Mouse (Mus musculus) right cerebral cortex, adult 2 months (tissue): ENCODE data around the gene Ube2s.
"Not testable (repeated sequence)": the region's sequence is repeated elsewhere in the genome, so short reads cannot be mapped to it uniquely, and the experiment has no call there.

ENCODE experiments used
- DNase-seq, 2 experiments: peaks; one replicate each; pipeline ENCODE4 v3.0.0; 2021 to 2022; ENCODE audit warnings: low spot score in 2 of 2

Gene Ube2s

GRCm38 (mm10) chr7:4812303-4813104 is at the start of gene Ube2s:
Gene Ube2s, minus strand, starts transcription at chr7:4812590.
- peak; percentile 97 to 98 for DNase-seq

DNA sequence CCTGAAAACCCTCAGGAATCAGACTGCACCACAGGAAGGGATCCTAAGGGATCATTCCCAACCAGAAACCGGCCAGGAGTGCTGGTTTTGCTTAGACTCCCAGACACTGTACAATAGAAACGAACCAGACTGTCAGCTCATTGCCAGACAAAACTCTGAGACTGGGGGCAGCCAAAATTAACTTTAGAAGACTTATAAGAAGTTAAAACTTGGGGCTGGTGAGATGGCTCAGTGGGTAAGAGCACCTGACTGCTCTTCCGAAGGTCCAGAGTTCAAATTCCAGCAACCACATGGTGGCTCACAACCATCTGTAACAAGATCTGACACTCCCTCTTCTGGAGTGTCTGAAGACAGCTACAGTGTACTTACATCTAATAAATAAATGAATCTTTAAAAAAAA is 48.5 kb upstream of the Ube2s start:
- not testable (repeated sequence) for DNase-seq

GRCm38 (mm10) chr7:4859418-4859978 is 47.1 kb upstream of the Ube2s start:
- DNase-seq: no peak

DNA sequence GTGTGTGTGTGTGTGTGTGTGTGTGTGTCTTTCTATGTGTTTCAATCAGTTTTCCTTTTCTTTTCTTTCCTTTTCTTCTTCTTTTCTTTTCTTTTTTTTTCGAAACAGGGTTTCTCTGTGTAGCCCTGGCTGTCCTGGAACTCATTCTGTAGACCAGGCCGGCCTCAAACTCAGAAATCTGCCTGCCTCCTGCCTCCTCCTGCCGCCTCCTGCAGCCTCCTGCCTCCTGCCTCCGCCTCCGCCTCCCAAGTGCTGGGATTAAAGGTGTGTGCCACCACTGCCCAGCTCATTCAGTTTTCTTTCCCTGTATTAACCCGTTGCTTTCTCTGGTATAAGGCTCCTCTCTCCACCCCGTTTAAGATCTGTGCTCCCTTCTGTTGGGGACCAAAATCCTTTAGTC is 44.9 kb upstream of the Ube2s start:
- no peak for DNase-seq

- no peak for DNase-seq
Measured at GRCm38 (mm10) chr7:4856508-4856907, 44.1 kb upstream of the Ube2s start.

- no peak for DNase-seq
Measured at GRCm38 (mm10) chr7:4853613-4854012, 41.2 kb upstream of the Ube2s start.

GRCm38 (mm10) chr7:4851315-4851688 is 38.9 kb upstream of the Ube2s start:
- no peak for DNase-seq

DNA sequence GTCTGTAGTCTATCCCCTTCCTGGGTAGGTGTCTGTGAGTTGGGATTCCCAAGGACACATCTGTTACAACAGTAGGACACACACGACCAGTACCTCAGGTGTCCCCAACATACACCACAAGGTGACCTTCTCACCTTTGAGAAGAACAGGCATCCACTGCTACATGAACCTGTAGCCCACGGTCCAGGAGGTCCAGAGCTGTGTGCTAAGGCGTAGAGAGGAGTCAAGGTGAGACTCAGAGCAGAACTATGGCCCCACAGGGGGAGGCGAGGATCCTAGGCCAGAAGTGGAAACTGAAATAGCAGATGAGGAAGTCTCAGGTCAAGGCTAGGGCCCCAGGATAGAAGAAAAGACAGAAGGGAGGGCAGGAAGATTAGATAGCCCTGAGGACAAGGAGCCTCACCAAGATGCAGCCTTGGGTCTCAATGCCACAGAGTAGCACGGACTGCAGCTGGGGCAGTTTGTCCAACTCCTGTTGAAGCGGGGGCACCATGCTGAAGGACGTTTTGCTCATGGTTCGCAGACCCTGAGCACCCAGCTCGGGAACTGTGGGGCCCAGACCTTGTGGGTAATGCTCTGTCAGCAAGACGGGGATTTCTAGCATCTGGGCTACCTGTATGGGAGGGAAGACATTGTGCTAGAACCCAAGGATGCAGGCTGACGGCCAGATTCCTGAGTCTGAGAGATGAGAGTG is 38.4 kb upstream of the Ube2s start:
- no peak for DNase-seq

GRCm38 (mm10) chr7:4849372-4849771 is 37.0 kb upstream of the Ube2s start:
- DNase-seq: no peak

DNA sequence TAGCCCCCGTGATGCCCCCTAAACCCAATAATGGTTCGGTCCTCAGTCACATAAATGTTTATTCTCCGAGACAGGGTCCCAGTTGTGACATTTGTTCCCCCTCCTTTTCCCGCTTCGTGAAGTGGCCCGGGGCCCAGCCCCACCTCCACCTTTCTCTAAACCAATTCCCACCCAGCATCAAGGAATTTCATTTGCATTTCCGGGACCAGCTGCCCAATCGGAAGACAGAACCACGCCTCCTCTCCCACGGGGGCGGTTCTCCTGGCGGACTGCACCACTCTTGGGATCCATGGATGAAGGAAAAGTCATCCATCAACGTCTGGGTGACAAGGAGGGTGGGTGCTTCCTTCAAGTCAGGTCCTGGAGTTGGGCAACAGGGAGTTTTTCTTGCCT is 32.5 kb upstream of the Ube2s start:
- DNase-seq: peak; percentile 95

DNA sequence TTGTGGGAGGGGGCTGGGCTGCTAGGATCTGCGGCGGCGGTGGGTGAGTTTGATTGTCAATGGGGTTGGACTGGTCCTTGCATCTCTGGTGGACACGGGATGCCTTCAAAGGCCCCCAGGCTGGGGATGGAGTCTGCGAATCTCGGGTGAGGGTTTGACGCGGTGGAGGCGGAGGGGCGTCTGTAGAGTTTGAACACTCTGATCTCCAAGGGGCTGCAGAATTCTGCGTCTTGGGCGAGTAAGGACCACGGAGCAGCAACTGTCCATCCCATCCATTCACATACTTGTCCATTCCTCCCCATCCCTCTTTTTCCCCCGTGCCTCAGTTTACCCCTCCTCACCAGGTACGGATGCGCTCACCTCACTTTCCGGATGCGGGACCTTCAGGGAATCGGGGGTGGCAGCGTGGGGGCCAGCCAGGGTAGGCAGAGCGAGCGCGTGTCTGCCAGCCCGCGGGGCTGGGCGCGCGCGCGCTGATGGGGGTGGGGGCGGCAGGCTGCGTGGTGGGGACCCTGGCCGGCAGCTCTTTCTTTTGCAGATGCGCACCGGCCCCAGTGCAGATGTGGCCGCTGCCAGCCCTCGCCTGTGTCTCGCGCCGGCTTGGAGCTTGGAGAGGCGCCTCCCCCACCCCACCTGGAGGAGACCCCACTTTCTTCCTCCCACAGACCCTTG is 32.0 kb upstream of the Ube2s start, which contains the start of gene Shisa7:
Shisa7 (minus strand) TSS at position 452 of the 672 bp plus-strand sequence.
- peak in 1 of 2 experiments; percentile 44 for DNase-seq

DNA sequence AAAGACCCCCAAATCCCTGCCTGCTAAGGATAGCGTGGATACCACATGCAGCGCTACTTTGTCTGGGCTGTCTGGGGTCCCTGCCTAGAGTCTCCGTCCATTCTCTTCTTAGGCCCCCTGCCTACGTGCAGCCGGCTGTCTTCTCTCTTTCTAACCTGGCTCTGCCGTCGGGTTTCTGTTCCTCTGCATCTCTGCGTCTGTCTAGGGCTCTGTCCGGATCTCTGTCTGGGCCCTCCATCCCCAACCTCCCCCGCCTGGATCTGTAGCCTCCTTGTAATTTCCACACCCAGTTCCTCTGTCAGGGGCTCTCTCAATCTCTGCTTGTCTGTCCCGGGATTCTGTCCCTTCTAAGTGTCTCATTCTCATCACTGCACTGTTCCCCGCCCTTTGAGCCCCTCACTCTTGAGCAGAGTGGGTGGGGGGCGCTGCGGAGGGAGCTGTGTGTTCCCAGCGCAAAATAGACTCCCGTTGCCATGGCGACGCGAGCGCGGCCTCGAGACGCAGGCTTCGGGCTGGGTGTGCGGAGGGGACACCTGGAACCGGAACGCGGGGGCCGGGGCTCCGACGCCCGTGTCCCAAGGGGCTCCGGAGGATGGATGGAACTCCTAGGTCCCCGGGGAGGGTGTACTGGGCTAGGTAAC is 31.3 kb upstream of the Ube2s start:
- DNase-seq: peak; percentile 85

- DNase-seq: peak; percentile 58 to 59
Measured at GRCm38 (mm10) chr7:4842634-4843131, 30.3 kb upstream of the Ube2s start.

GRCm38 (mm10) chr7:4842077-4842476 is 29.7 kb upstream of the Ube2s start:
- DNase-seq: peak; percentile 42 to 66

- no peak for DNase-seq
Measured at GRCm38 (mm10) chr7:4837639-4838038, 25.2 kb upstream of the Ube2s start.

GRCm38 (mm10) chr7:4836351-4836792 is 24.0 kb upstream of the Ube2s start:
- DNase-seq: peak in 1 of 2 experiments; percentile 59

DNA sequence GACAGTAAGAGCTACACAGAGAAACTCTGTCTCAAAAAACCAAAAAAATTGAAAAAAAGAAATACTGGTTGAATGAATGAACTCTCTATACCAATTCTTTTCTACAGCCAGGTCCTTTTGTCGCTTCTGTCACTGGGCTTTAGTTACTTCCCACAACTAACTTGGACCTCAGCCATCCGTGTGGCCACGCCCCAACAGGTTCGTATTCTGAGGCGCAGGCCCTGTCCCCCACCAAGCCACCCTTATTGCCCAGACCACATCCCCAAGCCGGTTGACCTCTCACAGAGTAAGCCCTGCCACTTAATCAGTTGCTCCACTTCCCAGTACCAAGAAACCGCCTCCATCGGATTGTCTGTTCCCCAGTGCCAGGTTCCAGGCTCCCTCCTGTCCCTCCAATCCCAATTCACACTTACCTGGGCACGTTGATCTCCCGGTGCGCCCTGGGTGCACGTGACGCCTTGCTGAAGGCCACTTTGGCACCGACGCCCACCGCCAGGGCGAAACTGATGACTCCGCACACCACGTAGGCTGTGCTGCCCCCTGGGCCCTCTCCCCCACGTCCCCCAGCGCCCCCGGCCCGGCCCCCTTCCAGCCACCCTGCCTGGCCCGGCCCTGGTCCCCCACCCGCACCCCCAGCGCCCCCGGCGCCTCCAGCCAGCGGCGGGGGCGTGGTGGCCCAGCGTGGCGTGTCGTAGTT is 23.4 kb upstream of the Ube2s start:
- no peak for DNase-seq

DNA sequence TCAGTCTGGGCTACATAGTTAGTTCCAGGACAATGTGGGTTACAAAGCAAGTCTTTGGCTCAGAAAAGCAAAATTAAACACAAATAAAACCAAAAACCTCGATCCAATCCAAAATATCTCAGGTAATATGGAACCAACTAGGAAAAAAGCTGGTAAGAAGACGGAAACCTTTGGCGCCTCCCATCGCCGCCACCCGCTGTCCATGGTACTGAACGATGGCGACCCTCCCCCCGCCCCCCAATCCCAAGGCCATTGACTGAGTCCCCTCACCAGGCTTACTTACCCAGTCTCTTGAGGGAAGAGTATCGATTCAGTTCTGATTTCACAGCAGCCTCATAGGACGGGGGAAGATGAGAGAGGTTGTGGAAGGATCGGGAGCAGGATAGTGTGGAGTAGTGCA is 18.1 kb upstream of the Ube2s start:
- no peak for DNase-seq

- DNase-seq: no peak
Measured at GRCm38 (mm10) chr7:4825365-4825764, 13.0 kb upstream of the Ube2s start.

DNA sequence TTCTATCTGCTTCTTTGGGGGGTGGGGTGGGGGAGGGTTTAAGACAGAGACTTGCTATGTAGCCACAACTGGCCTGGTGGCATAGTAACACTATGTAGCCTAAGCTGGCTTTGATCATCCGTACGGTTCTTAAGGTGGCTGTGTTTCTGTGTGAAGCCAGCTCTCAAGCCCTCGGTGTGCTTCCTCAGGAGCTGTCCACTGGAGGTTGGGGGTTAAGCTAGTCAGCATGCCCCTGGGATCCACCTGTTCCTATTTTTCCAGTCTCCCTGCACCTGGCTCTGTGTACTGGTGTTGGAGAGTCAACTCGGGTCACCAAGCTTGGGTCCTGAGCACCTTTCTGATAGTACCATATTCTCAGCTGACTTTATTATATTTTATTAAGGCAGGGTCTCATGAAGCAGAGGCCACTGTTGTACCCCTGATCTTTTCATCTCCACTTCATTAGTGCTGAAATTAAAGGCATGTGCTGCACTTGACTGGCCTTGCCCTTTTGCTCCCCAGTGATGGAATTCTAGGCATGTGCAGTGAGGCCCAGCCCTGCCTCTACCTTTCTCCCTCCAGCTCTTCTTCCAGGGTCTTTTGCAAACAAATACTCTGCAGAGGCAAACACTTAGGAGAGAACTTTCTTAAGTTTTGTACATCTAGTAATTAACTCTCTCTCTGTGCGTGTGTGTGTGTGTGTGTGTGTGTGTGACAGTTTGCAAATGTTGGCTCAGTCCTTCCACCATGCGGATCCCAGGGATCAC is 9.9 kb upstream of the Ube2s start:
- no peak for DNase-seq
